Mouse (Mus musculus) erythroblast, embryonic 14.5 days (primary cell): ENCODE results near the gene Glmp.

ENCODE experiments used
- GATA1 ChIP-seq: IDR thresholded peaks from 2 replicates; pipeline ENCODE4 v1.6.1; 2012; ENCODE audit warnings: low read length, inconsistent platforms, mixed read lengths
- TAL1 ChIP-seq: IDR thresholded peaks from 3 replicates; pipeline ENCODE4 v1.6.1; 2012; ENCODE audit warnings: low read length, inconsistent platforms, mixed read lengths

DNA sequence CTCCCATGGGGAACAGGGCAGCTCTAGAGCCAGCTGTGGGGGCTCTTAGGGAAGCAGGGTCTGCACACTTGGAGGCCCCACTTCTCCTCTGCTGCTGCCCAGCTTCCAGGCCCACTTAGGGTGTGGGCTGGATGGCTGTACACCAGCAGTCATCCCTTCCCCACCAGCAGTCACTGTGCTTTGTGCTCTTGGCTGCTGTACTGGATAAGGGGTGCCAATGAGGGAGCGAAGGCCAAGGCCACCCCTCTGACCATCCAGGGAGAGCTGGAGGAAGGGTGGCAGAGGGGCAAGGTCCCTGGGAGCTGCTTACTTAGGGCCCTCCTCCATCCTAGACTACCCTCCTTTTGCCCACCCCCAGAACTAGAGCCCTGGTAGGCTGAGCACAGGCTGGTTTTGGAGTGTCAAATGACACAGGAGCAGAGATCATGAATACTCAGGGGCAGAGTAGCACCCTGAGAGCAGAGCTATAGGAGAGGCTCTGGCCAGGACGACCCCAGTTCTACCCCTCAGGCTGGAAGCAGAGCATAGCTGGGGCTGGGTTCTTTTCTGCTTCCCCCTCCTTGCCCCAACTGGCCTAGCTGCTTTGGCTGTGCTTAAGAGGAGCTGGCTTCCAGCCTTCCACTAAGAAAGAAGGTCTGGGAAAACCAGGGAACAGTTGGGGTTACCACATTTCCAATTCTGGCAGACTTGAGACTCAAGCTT lies 36.9 kb downstream of the Glmp start:
- TF ChIP-seq GATA1 = no peak
- TF ChIP-seq TAL1 = no peak
